Mouse (Mus musculus): ENCODE data around the gene Lsamp. TPM values are rescaled to one million over a fixed set of nuclear protein-coding genes. Genes with fewer than 3 reads are reported as not detected.
"Not testable (repeated sequence)": the region's sequence is repeated elsewhere in the genome, so short reads cannot be mapped to it uniquely, and the experiment has no call there.

Lsamp gene
- polyA plus RNA-seq, 1 experiment from 2014 or later, result 0.75 TPM

GRCm38 (mm10) chr16:40616697-40617096 is 632.5 kb downstream of the Lsamp start:
- H3K9me3 ChIP-seq; H3K4me2 ChIP-seq; H3K27me3 ChIP-seq; H3K9ac ChIP-seq; H3K36me3 ChIP-seq; ATAC-seq (ENCODE audit: borderline replicate concordance, extremely low read depth, low FRiP score, low TSS enrichment); H3K4me3 ChIP-seq; H3K27ac ChIP-seq; H3K4me1 ChIP-seq: not testable (repeated sequence)
- 24% methylated on average over 1 of the region's 1 CpGs for WGBS

GRCm38 (mm10) chr16:40621086-40621485 is 636.9 kb downstream of the Lsamp start:
- H3K9me3 ChIP-seq; H3K36me3 ChIP-seq; H3K4me3 ChIP-seq; ATAC-seq (ENCODE audit: borderline replicate concordance, extremely low read depth, low FRiP score, low TSS enrichment); H3K9ac ChIP-seq; H3K27me3 ChIP-seq; H3K4me2 ChIP-seq; H3K27ac ChIP-seq; H3K4me1 ChIP-seq: not testable (repeated sequence)
- 41% methylated on average over 7 of the region's 7 CpGs for WGBS

- no peak overlapping the region for H3K4me3 ChIP-seq
- H3K4me2 ChIP-seq, result no peak overlapping the region
- WGBS, result 85% methylated on average over 5 of the region's 5 CpGs
- no peaks in the 10 kb centered on the region for H3K9me3 ChIP-seq
- no peaks in the 10 kb centered on the region for H3K4me1 ChIP-seq
- no peaks in the 10 kb centered on the region for H3K36me3 ChIP-seq
- ATAC-seq (ENCODE audit: borderline replicate concordance, extremely low read depth, low FRiP score, low TSS enrichment), result no peak
- H3K27me3 ChIP-seq, result no peaks in the 10 kb centered on the region
- H3K9ac ChIP-seq, result no peak overlapping the region
- no peak overlapping the region for H3K27ac ChIP-seq
Observed at GRCm38 (mm10) chr16:40627159-40627558, 643.0 kb downstream of the Lsamp start.

- Histone ChIP-seq H3K9ac (no peak overlapping the region), H3K4me1 (no peaks in the 10 kb centered on the region), H3K27ac (no peak overlapping the region), H3K27me3 (no peaks in the 10 kb centered on the region), H3K4me2 (no peak overlapping the region), H3K4me3 (no peak overlapping the region), H3K9me3 (no peaks in the 10 kb centered on the region), H3K36me3 (no peaks in the 10 kb centered on the region)
- no peak for ATAC-seq (ENCODE audit: borderline replicate concordance, extremely low read depth, low FRiP score, low TSS enrichment)
- 67% methylated on average over 3 of the region's 3 CpGs for WGBS
Observed at GRCm38 (mm10) chr16:40639621-40640371, 655.6 kb downstream of the Lsamp start.

- ATAC-seq (ENCODE audit: borderline replicate concordance, extremely low read depth, low FRiP score, low TSS enrichment), result no peak
- no peak overlapping the region for H3K4me3 ChIP-seq
Observed at GRCm38 (mm10) chr16:40652800-40653199, 668.6 kb downstream of the Lsamp start.

GRCm38 (mm10) chr16:40653508-40653907 is 669.3 kb downstream of the Lsamp start:
- no peaks in the 10 kb centered on the region for H3K9me3 ChIP-seq
- whole genome bisulfite sequencing, result 67% methylated on average over 1 of the region's 1 CpGs
- H3K27me3 ChIP-seq, result no peaks in the 10 kb centered on the region
- H3K27ac ChIP-seq, result no peak overlapping the region
- no peak overlapping the region for H3K9ac ChIP-seq
- H3K4me3 ChIP-seq, result no peak overlapping the region
- H3K4me2 ChIP-seq, result no peak overlapping the region
- no peak for ATAC-seq (ENCODE audit: borderline replicate concordance, extremely low read depth, low FRiP score, low TSS enrichment)
- H3K4me1 ChIP-seq, result no peaks in the 10 kb centered on the region
- no peaks in the 10 kb centered on the region for H3K36me3 ChIP-seq

More at GRCm38 (mm10) chr16:40652800-40653199, 668.6 kb downstream of the Lsamp start:
- H3K9ac ChIP-seq, result no peak overlapping the region
- H3K9me3 ChIP-seq, result no peaks in the 10 kb centered on the region
- H3K27me3 ChIP-seq, result no peaks in the 10 kb centered on the region
- no peak overlapping the region for H3K4me2 ChIP-seq
- no peaks in the 10 kb centered on the region for H3K36me3 ChIP-seq
- WGBS, result 89% methylated on average over 5 of the region's 5 CpGs
- no peaks in the 10 kb centered on the region for H3K4me1 ChIP-seq
- H3K27ac ChIP-seq, result no peak overlapping the region

- H3K27me3 ChIP-seq, result no peaks in the 10 kb centered on the region
- H3K4me2 ChIP-seq, result no peak overlapping the region
- no peaks in the 10 kb centered on the region for H3K4me1 ChIP-seq
- H3K27ac ChIP-seq, result no peak overlapping the region
- no peak overlapping the region for H3K9ac ChIP-seq
- no peaks in the 10 kb centered on the region for H3K36me3 ChIP-seq
- no peaks in the 10 kb centered on the region for H3K9me3 ChIP-seq
- H3K4me3 ChIP-seq, result no peak overlapping the region
- ATAC-seq (ENCODE audit: borderline replicate concordance, extremely low read depth, low FRiP score, low TSS enrichment), result no peak
- WGBS, result 68% methylated on average over 5 of the region's 5 CpGs
Observed at GRCm38 (mm10) chr16:40656347-40656746, 672.2 kb downstream of the Lsamp start.

GRCm38 (mm10) chr16:40656871-40657270 is 672.7 kb downstream of the Lsamp start:
- H3K4me1 ChIP-seq, result no peaks in the 10 kb centered on the region

GRCm38 (mm10) chr16:40685531-40685930 is 701.4 kb downstream of the Lsamp start:
- no peaks in the 10 kb centered on the region for H3K9me3 ChIP-seq
- H3K27me3 ChIP-seq, result no peaks in the 10 kb centered on the region
- no peaks in the 10 kb centered on the region for H3K36me3 ChIP-seq
- H3K4me1 ChIP-seq, result no peaks in the 10 kb centered on the region
- no peak overlapping the region for H3K27ac ChIP-seq
- no peak for ATAC-seq (ENCODE audit: borderline replicate concordance, extremely low read depth, low FRiP score, low TSS enrichment)
- H3K4me2 ChIP-seq, result no peak overlapping the region
- no peak overlapping the region for H3K4me3 ChIP-seq
- H3K9ac ChIP-seq, result no peak overlapping the region

More at GRCm38 (mm10) chr16:40656871-40657270, 672.7 kb downstream of the Lsamp start:
- no peaks in the 10 kb centered on the region for H3K36me3 ChIP-seq
- no peak overlapping the region for H3K4me2 ChIP-seq
- H3K27me3 ChIP-seq, result no peaks in the 10 kb centered on the region
- WGBS, result 30% methylated on average over 6 of the region's 6 CpGs
- H3K9ac ChIP-seq, result no peak overlapping the region
- no peak for ATAC-seq (ENCODE audit: borderline replicate concordance, extremely low read depth, low FRiP score, low TSS enrichment)
- no peak overlapping the region for H3K4me3 ChIP-seq
- no peaks in the 10 kb centered on the region for H3K9me3 ChIP-seq
- no peak overlapping the region for H3K27ac ChIP-seq

GRCm38 (mm10) chr16:40692292-40692691 is 708.1 kb downstream of the Lsamp start:
- Histone ChIP-seq H3K4me1 (no peaks in the 10 kb centered on the region), H3K4me2 (no peak overlapping the region), H3K4me3 (no peak overlapping the region), H3K36me3 (no peaks in the 10 kb centered on the region), H3K9me3 (no peaks in the 10 kb centered on the region), H3K27ac (no peak overlapping the region), H3K9ac (no peak overlapping the region), H3K27me3 (no peaks in the 10 kb centered on the region)
- 35% methylated on average over 2 of the region's 2 CpGs for WGBS
- ATAC-seq (ENCODE audit: borderline replicate concordance, extremely low read depth, low FRiP score, low TSS enrichment), result no peak

- Histone ChIP-seq H3K27me3 (no peaks in the 10 kb centered on the region), H3K9ac (no peak overlapping the region), H3K4me3 (no peak overlapping the region), H3K4me2 (no peak overlapping the region), H3K4me1 (no peaks in the 10 kb centered on the region), H3K36me3 (no peaks in the 10 kb centered on the region), H3K9me3 (no peaks in the 10 kb centered on the region), H3K27ac (no peak overlapping the region)
- ATAC-seq (ENCODE audit: borderline replicate concordance, extremely low read depth, low FRiP score, low TSS enrichment), result no peak
- WGBS, result 51% methylated on average over 3 of the region's 3 CpGs
Observed at GRCm38 (mm10) chr16:40697253-40697652, 713.1 kb downstream of the Lsamp start.

- no peak for ATAC-seq (ENCODE audit: borderline replicate concordance, extremely low read depth, low FRiP score, low TSS enrichment)
- H3K9ac ChIP-seq, result no peak overlapping the region
- H3K36me3 ChIP-seq, result no peaks in the 10 kb centered on the region
- H3K4me2 ChIP-seq, result no peak overlapping the region
- H3K4me1 ChIP-seq, result no peaks in the 10 kb centered on the region
- H3K27me3 ChIP-seq, result no peaks in the 10 kb centered on the region
- 55% methylated on average over 2 of the region's 2 CpGs for WGBS
- H3K9me3 ChIP-seq, result no peaks in the 10 kb centered on the region
- H3K27ac ChIP-seq, result no peak overlapping the region
- H3K4me3 ChIP-seq, result no peak overlapping the region
Observed at GRCm38 (mm10) chr16:40708558-40708957, 724.4 kb downstream of the Lsamp start.

GRCm38 (mm10) chr16:40709574-40709973 is 725.4 kb downstream of the Lsamp start:
- Histone ChIP-seq H3K9ac (no peak overlapping the region), H3K9me3 (no peaks in the 10 kb centered on the region), H3K4me3 (no peak overlapping the region), H3K4me1 (no peaks in the 10 kb centered on the region), H3K4me2 (no peak overlapping the region), H3K36me3 (no peaks in the 10 kb centered on the region), H3K27ac (no peak overlapping the region), H3K27me3 (no peaks in the 10 kb centered on the region)
- WGBS, result 14% methylated on average over 4 of the region's 4 CpGs
- no peak for ATAC-seq (ENCODE audit: borderline replicate concordance, extremely low read depth, low FRiP score, low TSS enrichment)
